Mouse (Mus musculus): ENCODE results near the gene Gm9736.

DNA sequence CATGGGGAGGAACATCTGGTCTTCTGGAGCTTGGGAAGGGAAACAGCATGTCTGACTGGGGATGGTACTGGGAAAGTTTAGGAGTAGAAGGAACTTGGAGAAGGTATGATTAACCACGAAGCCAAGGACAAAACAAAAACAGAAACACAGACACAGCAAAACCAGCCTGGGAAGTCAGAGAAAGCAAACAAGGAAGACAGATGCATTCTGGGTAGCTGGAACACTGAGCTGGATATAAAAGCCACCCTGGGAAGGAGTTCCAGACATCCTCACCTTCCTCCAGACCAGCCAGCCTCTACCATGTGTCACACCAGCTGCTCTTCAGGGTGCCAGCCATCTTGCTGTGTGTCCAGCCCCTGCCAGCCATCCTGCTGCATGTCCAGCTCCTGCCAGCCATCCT is 35.6 kb downstream of the Gm9736 start, which contains the start of gene Gm10142:
- TF ChIP-seq CTCF (IDR thresholded peaks at IDR 0.05; ENCODE audit: low read depth, low read length) (no peak), POLR2A (IDR thresholded peaks at IDR 0.05; ENCODE audit: borderline replicate concordance, low read depth, low read length) (no peak)

All from bone marrow macrophage, adult 2 months (primary cell).